Mouse (Mus musculus) 3134 (cell line): Measurements from ENCODE around the gene Hmox2.
"Not testable (repeated sequence)": the region's sequence is repeated elsewhere in the genome, so short reads cannot be mapped to it uniquely, and the experiment has no call there.

Experiments
- DNase-seq: peaks from one replicate; pipeline ENCODE4 v3.0.0-alpha.2; 2011; ENCODE audit warnings: low spot score; ENCODE audit not compliant: insufficient read length; ENCODE audit errors: extremely low read depth

Hmox2 gene

GRCm38 (mm10) chr16:4722915-4723209, 3.3 kb upstream of the Hmox2 start:
- no peak for DNase-seq

GRCm38 (mm10) chr16:4725266-4725665, 895 bp upstream of the Hmox2 start:
- no peak for DNase-seq

- no peak for DNase-seq
These were observed 467 bp downstream of the Hmox2 start for GRCm38 (mm10) chr16:4726528-4727128.

- DNase-seq = no peak
These were observed 1.4 kb downstream of the Hmox2 start for GRCm38 (mm10) chr16:4727526-4727925.

- DNase-seq = no peak
These were observed 1.8 kb downstream of the Hmox2 start for GRCm38 (mm10) chr16:4727963-4728362.

- no peak for DNase-seq
These were observed 4.7 kb downstream of the Hmox2 start for GRCm38 (mm10) chr16:4730776-4731358.

- no peak for DNase-seq
These were observed 10.1 kb downstream of the Hmox2 start for GRCm38 (mm10) chr16:4736262-4736661.

- no peak for DNase-seq
These were observed 13.8 kb downstream of the Hmox2 start for GRCm38 (mm10) chr16:4739994-4740393.

- DNase-seq = no peak
These were observed 16.0 kb downstream of the Hmox2 start for GRCm38 (mm10) chr16:4742186-4742585.

GRCm38 (mm10) chr16:4752155-4752554, 26.0 kb downstream of the Hmox2 start:
- DNase-seq = no peak

GRCm38 (mm10) chr16:4754045-4754444, 27.9 kb downstream of the Hmox2 start:
- no peak for DNase-seq

GRCm38 (mm10) chr16:4756660-4757335, 30.6 kb downstream of the Hmox2 start:
- not testable (repeated sequence) for DNase-seq

- no peak for DNase-seq
These were observed 36.3 kb downstream of the Hmox2 start for GRCm38 (mm10) chr16:4762437-4762836.

- peak; percentile 20 for DNase-seq
These were observed 37.1 kb downstream of the Hmox2 start for GRCm38 (mm10) chr16:4763276-4763675.

GRCm38 (mm10) chr16:4765852-4766251, 39.7 kb downstream of the Hmox2 start:
- no peak for DNase-seq

GRCm38 (mm10) chr16:4767012-4767790, 41.0 kb downstream of the Hmox2 start:
- no peak for DNase-seq

GRCm38 (mm10) chr16:4768719-4769118, 42.6 kb downstream of the Hmox2 start:
- DNase-seq = no peak

- no peak for DNase-seq
These were observed 47.3 kb downstream of the Hmox2 start for GRCm38 (mm10) chr16:4773289-4773970.

GRCm38 (mm10) chr16:4777171-4777904, 51.2 kb downstream of the Hmox2 start:
- DNase-seq = peak; percentile 27

- DNase-seq = peak; percentile 16
These were observed 51.9 kb downstream of the Hmox2 start for GRCm38 (mm10) chr16:4777905-4778609.
